ENCODE assay signal across 10 mouse cellular contexts in the genomic region with DNA sequence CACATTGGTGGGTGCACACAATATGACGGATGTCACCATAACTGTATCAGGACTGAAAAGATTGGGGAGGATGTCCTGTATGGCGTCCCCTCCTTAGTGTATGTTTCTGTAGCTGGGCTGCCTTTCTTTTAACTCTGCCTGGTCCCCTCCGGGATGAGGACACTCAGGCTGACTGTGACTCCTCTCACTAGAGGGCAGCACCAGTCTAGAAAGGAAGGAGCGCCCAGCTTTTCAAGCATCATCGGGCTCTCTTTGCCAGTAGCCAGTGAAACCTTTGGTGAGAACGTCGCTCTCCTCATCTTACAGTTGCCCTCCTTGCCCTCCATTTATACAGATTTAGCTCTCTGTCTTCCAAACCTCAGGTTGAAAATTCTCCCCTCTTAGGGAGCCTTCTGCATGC.
DNase-seq lines count a peak whose midpoint lies in the region; ATAC-seq lines count a peak whose summit lies in the region.
"Had no signal": no experiment of that assay in that cellular context is flagged by ENCODE, and none has a peak within 500 bp of the region (broad histone marks: within the 10 kb centered on the region; RNA-seq: fewer than 3 reads in every experiment).

No protein-coding gene starts in this region.

- no peaks in the 10 kb centered on the region for H3K4me1 ChIP-seq in liver, embryonic 11.5 days (replicated peaks; ENCODE audit: control insufficient read depth, insufficient read depth, low read length)
- H3K4me1 ChIP-seq in forebrain, embryonic 14.5 days (ENCODE audit: control insufficient read depth, insufficient read depth, low read length), result peaks cover 5% of the 10 kb centered on the region; the same call in 1 of the 2 replicates
- H3K4me1 ChIP-seq in midbrain, embryonic 12.5 days, result peaks cover 23% of the 10 kb centered on the region

- no peak overlapping the region for H3K9ac ChIP-seq in liver, embryonic 11.5 days (ENCODE audit: low read depth, low read length)
- H3K9ac ChIP-seq in forebrain, embryonic 14.5 days (ENCODE audit: low read length), result no peak overlapping the region
- H3K9ac ChIP-seq in midbrain, embryonic 12.5 days (replicated peaks), result no peak overlapping the region
- H3K9ac ChIP-seq: embryonic facial prominence, embryonic 12.5 days; limb, embryonic 13.5 days had no signal

- H3K27me3 ChIP-seq in liver, embryonic 11.5 days (replicated peaks; ENCODE audit: control insufficient read depth, insufficient read depth, low read length), result no peaks in the 10 kb centered on the region
- no peaks in the 10 kb centered on the region for H3K27me3 ChIP-seq in forebrain, embryonic 14.5 days (replicated peaks; ENCODE audit: control insufficient read depth, insufficient read depth, low read length)
- H3K27me3 ChIP-seq in midbrain, embryonic 12.5 days, result no peaks in the 10 kb centered on the region
- H3K27me3 ChIP-seq: embryonic facial prominence, embryonic 12.5 days had no signal

- 48% methylated on average over 7 of the region's 7 CpGs for WGBS in liver, embryonic 11.5 days
- 25% methylated on average over 7 of the region's 7 CpGs for WGBS in forebrain, embryonic 14.5 days
- WGBS in midbrain, embryonic 12.5 days, result 27% methylated on average over 7 of the region's 7 CpGs

- no peak overlapping the region for H3K4me3 ChIP-seq in liver, embryonic 11.5 days (ENCODE audit: low read depth, low read length)
- no peak overlapping the region for H3K4me3 ChIP-seq in forebrain, embryonic 14.5 days (ENCODE audit: low read depth, low read length)
- no peak overlapping the region for H3K4me3 ChIP-seq in midbrain, embryonic 12.5 days
- H3K4me3 ChIP-seq: embryonic facial prominence, embryonic 12.5 days; limb, embryonic 13.5 days had no signal

- no peak overlapping the region for H3K4me2 ChIP-seq in liver, embryonic 11.5 days
- H3K4me2 ChIP-seq in forebrain, embryonic 14.5 days (ENCODE audit: low read length), result peak overlapping the region; percentile 24
- peak overlapping the region; percentile 25 for H3K4me2 ChIP-seq in midbrain, embryonic 12.5 days (replicated peaks)
- H3K4me2 ChIP-seq: embryonic facial prominence, embryonic 12.5 days; limb, embryonic 13.5 days had no signal

- H3K36me3 ChIP-seq in liver, embryonic 11.5 days (ENCODE audit: control insufficient read depth, insufficient read depth, low read length), result no peaks in the 10 kb centered on the region
- no peaks in the 10 kb centered on the region for H3K36me3 ChIP-seq in forebrain, embryonic 14.5 days (ENCODE audit: control insufficient read depth, insufficient read depth, low read length)
- no peaks in the 10 kb centered on the region for H3K36me3 ChIP-seq in midbrain, embryonic 12.5 days
- H3K36me3 ChIP-seq: embryonic facial prominence, embryonic 12.5 days; limb, embryonic 13.5 days had no signal

- H3K27ac ChIP-seq in liver, embryonic 11.5 days (ENCODE audit: low read depth, low read length), result no peak overlapping the region
- no peak overlapping the region for H3K27ac ChIP-seq in forebrain, embryonic 14.5 days (ENCODE audit: low read depth, low read length)
- no peak overlapping the region for H3K27ac ChIP-seq in midbrain, embryonic 12.5 days (replicated peaks)
- H3K27ac ChIP-seq: embryonic facial prominence, embryonic 12.5 days; limb, embryonic 13.5 days had no signal

- H3K9me3 ChIP-seq in liver, embryonic 11.5 days (ENCODE audit: control insufficient read depth, low read length), result no peaks in the 10 kb centered on the region
- no peaks in the 10 kb centered on the region for H3K9me3 ChIP-seq in forebrain, embryonic 14.5 days (replicated peaks; ENCODE audit: control insufficient read depth, low read length)
- no peaks in the 10 kb centered on the region for H3K9me3 ChIP-seq in midbrain, embryonic 12.5 days
- H3K9me3 ChIP-seq: embryonic facial prominence, embryonic 12.5 days; limb, embryonic 13.5 days had no signal

- no peak for ATAC-seq in liver, embryonic 11.5 days (replicated peaks; ENCODE audit: low FRiP score)
- ATAC-seq in forebrain, embryonic 14.5 days, result peak; percentile 57
- ATAC-seq in midbrain, embryonic 12.5 days (ENCODE audit: low FRiP score, low read depth), result peak; percentile 55; the same call in 1 of the 2 replicates
- ATAC-seq in inflammation-experienced regulatory T-cells, adult 6 months, result no peak

- peak; percentile 9 for DNase-seq in liver
- DNase-seq in liver, embryonic 11.5 days (ENCODE audit: low spot score), result no peak
- DNase-seq in cerebellum, adult 8-10 months, result peak; percentile 71
- peak; percentile 84 for DNase-seq in forebrain, embryonic 14.5 days (ENCODE audit: low spot score)
- peak; percentile 33 to 71 for DNase-seq in layer of hippocampus, adult 18-20 months (ENCODE audit: low spot score in 2 of 2)
- DNase-seq in thymus, postnatal 36 days, result peak; percentile 20 to 32

Comparison
In these comparisons a context has a peak if more than half of its experiments do, and no peak if none do; other contexts are left out.
1. ATAC-seq: peak in forebrain, embryonic 14.5 days (single experiment) and midbrain, embryonic 12.5 days (single experiment); none in liver, embryonic 11.5 days (single experiment) and inflammation-experienced regulatory T-cells, adult 6 months (single experiment).